Mouse (Mus musculus) intestine, embryonic 15.5 days (tissue): ENCODE measurements at regions not wholly inside any gene's neighbourhood (a gene's known extent, or its start where the extent isn't known, plus 50 kb on each side); places are given as distances from the start of the nearest gene placed in this dataset.
"Not testable (repeated sequence)": the region's sequence is repeated elsewhere in the genome, so short reads cannot be mapped to it uniquely, and the experiment has no call there.

ENCODE experiments used
- ATAC-seq: fragments of 200-750 bp; cut with Nextera tagmentation; 2 replicates; pipeline ENCODE4 v1.8.0; 2017; ENCODE audit warnings: moderate TSS enrichment, moderate library complexity
- H3K27ac ChIP-seq: fragments of 300-500 bp; sonication (generic); 2 replicates; pipeline ENCODE4 v1.5.1; 2015; ENCODE audit warnings: mild to moderate bottlenecking, inconsistent platforms
- H3K27me3 ChIP-seq: fragments of 300-500 bp; sonication (generic); replicated peaks from 2 replicates; pipeline ENCODE4 v1.6.1; 2015; ENCODE audit warnings: inconsistent platforms
- H3K36me3 ChIP-seq: fragments of 300-500 bp; sonication (generic); 2 replicates; pipeline ENCODE4 v1.6.1; 2015; ENCODE audit warnings: inconsistent platforms
- H3K4me1 ChIP-seq: fragments of 300-500 bp; sonication (generic); replicated peaks from 2 replicates; pipeline ENCODE4 v1.6.1; 2015; ENCODE audit warnings: inconsistent platforms
- H3K4me2 ChIP-seq: fragments of 300-500 bp; sonication (generic); replicated peaks from 2 replicates; pipeline ENCODE4 v1.6.1; 2015; ENCODE audit warnings: mild to moderate bottlenecking, inconsistent platforms
- H3K4me3 ChIP-seq: fragments of 300-500 bp; sonication (generic); replicated peaks from 2 replicates; pipeline ENCODE4 v1.5.1; 2015; ENCODE audit warnings: inconsistent platforms
- H3K9ac ChIP-seq: fragments of 300-500 bp; sonication (generic); 2 replicates; pipeline ENCODE4 v1.6.1; 2015; ENCODE audit warnings: inconsistent platforms
- H3K9me3 ChIP-seq: fragments of 300-500 bp; sonication (generic); 2 replicates; pipeline ENCODE4 v1.6.1; 2016; ENCODE audit warnings: inconsistent platforms
- WGBS: fragments of 180-500 bp; shearing (Covaris S2); methylation state at CpG from one replicate; pipeline ENCODE4 v1.1.7; 2015; 5-methylcytosine and 5-hydroxymethylcytosine counted together

GRCm38 (mm10) chr17:13590240-13590837 lies 170.0 kb upstream of the Afdn start:
- WGBS: 78% methylated on average over 1 of the region's 1 CpGs
- not testable (repeated sequence) for ATAC-seq

More at GRCm38 (mm10) chr17:13590240-13590837, 170.0 kb upstream of the Afdn start:
- not testable (repeated sequence) for H3K36me3 ChIP-seq, H3K4me2 ChIP-seq, H3K9ac ChIP-seq, H3K9me3 ChIP-seq, H3K27ac ChIP-seq, H3K4me3 ChIP-seq, H3K4me1 ChIP-seq, H3K27me3 ChIP-seq
